Mouse (Mus musculus): ENCODE results near the gene Tymp. TPM values are rescaled to one million over a fixed set of nuclear protein-coding genes. Genes with fewer than 3 reads are reported as not detected.

Tymp gene
- polyA plus RNA-seq, 1 experiment, result not detected

GRCm38 (mm10) chr15:89322670-89323522 is 53.9 kb downstream of the Tymp start, which contains the start of gene Adm2:
Adm2 (plus strand) TSS chr15:89322720.
- TF ChIP-seq CTCF (IDR thresholded peaks at IDR 0.05; ENCODE audit: low read depth, low read length), result no peak
- peak; percentile 34 for TF ChIP-seq POLR2A (IDR thresholded peaks at IDR 0.05; ENCODE audit: insufficient read depth, low read length)
- Histone ChIP-seq H3K27me3 (ENCODE audit: control insufficient read depth, insufficient read depth, low read length, poor library complexity, severe bottlenecking) (no peaks in the 10 kb centered on the region), H3K9ac (ENCODE audit: low read depth, poor library complexity, severe bottlenecking) (peak within 1 kb of the TSS; percentile 41), H3K4me3 (ENCODE audit: low read depth, low read length) (peak within 1 kb of the TSS; percentile 71), H3K9me3 (replicated peaks; ENCODE audit: control insufficient read depth, insufficient read depth, low read length, poor library complexity, severe bottlenecking) (no peaks in the 10 kb centered on the region), H3K4me1 (ENCODE audit: control insufficient read depth, insufficient read depth, low read length) (no peaks in the 10 kb centered on the region), H3K36me3 (ENCODE audit: control insufficient read depth, insufficient read depth, low read length, poor library complexity, severe bottlenecking) (no peaks in the 10 kb centered on the region), H3K27ac (ENCODE audit: insufficient read depth, low read length) (no peak within 1 kb of the TSS)

Other genes starting within 250 kb of the Tymp start
- 4.6 and 4.8 TPM in 2 replicates for gene Hdac10, start 248.3 kb downstream of the Tymp start, polyA plus RNA-seq (2011; ENCODE audit: insufficient read depth, insufficient read length, low read depth, missing spikeins)
- 33.2 and 38.2 TPM in 2 replicates for gene Mapk12, start 236.3 kb downstream of the Tymp start, polyA plus RNA-seq (2011; ENCODE audit: insufficient read depth, insufficient read length, low read depth, missing spikeins)
- gene Mapk11, start 227.4 kb downstream of the Tymp start, polyA plus RNA-seq (2011; ENCODE audit: insufficient read depth, insufficient read length, low read depth, missing spikeins), result 9.1 and 9.3 TPM in 2 replicates
- 86.1 and 96.7 TPM in 2 replicates for gene Plxnb2, start 196.3 kb downstream of the Tymp start, polyA plus RNA-seq (2011; ENCODE audit: insufficient read depth, insufficient read length, low read depth, missing spikeins)
- 9.1 and 10.0 TPM in 2 replicates for gene Dennd6b, start 180.5 kb downstream of the Tymp start, polyA plus RNA-seq (2011; ENCODE audit: insufficient read depth, insufficient read length, low read depth, missing spikeins)
- 13.3 and 14.3 TPM in 2 replicates for gene Ppp6r2, start 165.5 kb downstream of the Tymp start, polyA plus RNA-seq (2011; ENCODE audit: insufficient read depth, insufficient read length, low read depth, missing spikeins)
- 51.5 and 66.1 TPM in 2 replicates for gene Sbf1, start 61.7 kb downstream of the Tymp start, polyA plus RNA-seq (2011; ENCODE audit: insufficient read depth, insufficient read length, low read depth, missing spikeins)
- 1.1 TPM in 1 of 2 replicates, not detected in the other for gene Adm2, start 54.3 kb downstream of the Tymp start, polyA plus RNA-seq (2011; ENCODE audit: insufficient read depth, insufficient read length, low read depth, missing spikeins)
- gene Miox, start 42.6 kb downstream of the Tymp start, polyA plus RNA-seq (2011; ENCODE audit: insufficient read depth, insufficient read length, low read depth, missing spikeins), result not detected in 2 replicates
- 41.4 and 42.1 TPM in 2 replicates for gene Lmf2, start 21.4 kb downstream of the Tymp start, polyA plus RNA-seq (2011; ENCODE audit: insufficient read depth, insufficient read length, low read depth, missing spikeins)
- 164 and 173 TPM in 2 replicates for gene Ncaph2, start 21.3 kb downstream of the Tymp start, polyA plus RNA-seq (2011; ENCODE audit: insufficient read depth, insufficient read length, low read depth, missing spikeins)
- 11.0 and 12.0 TPM in 2 replicates for gene Sco2, start 3.2 kb downstream of the Tymp start, polyA plus RNA-seq (2011; ENCODE audit: insufficient read depth, insufficient read length, low read depth, missing spikeins)
- gene Odf3b, start 2.2 kb upstream of the Tymp start, polyA plus RNA-seq (2011; ENCODE audit: insufficient read depth, insufficient read length, low read depth, missing spikeins), result 1.4 and 2.6 TPM in 2 replicates
- not detected in 2 replicates for gene Klhdc7b, start 7.9 kb upstream of the Tymp start, polyA plus RNA-seq (2011; ENCODE audit: insufficient read depth, insufficient read length, low read depth, missing spikeins)
- not detected in 2 replicates for gene Syce3, start 33.5 kb upstream of the Tymp start, polyA plus RNA-seq (2011; ENCODE audit: insufficient read depth, insufficient read length, low read depth, missing spikeins)
- gene Cpt1b, start 48.8 kb upstream of the Tymp start, polyA plus RNA-seq (2011; ENCODE audit: insufficient read depth, insufficient read length, low read depth, missing spikeins), result 4.9 and 6.1 TPM in 2 replicates
- gene C730034F03Rik, start 52.5 kb upstream of the Tymp start, polyA plus RNA-seq (2011; ENCODE audit: insufficient read depth, insufficient read length, low read depth, missing spikeins), result 2.1 and 3.2 TPM in 2 replicates
- gene Gm44502, start 52.7 kb upstream of the Tymp start, polyA plus RNA-seq (2011; ENCODE audit: insufficient read depth, insufficient read length, low read depth, missing spikeins), result not detected in 2 replicates
- gene Chkb, start 52.9 kb upstream of the Tymp start, polyA plus RNA-seq (2011; ENCODE audit: insufficient read depth, insufficient read length, low read depth, missing spikeins), result 41.3 and 45.7 TPM in 2 replicates
- gene Mapk8ip2, start 76.9 kb upstream of the Tymp start, polyA plus RNA-seq (2011; ENCODE audit: insufficient read depth, insufficient read length, low read depth, missing spikeins), result 4.2 and 4.9 TPM in 2 replicates
- gene Arsa, start 100.4 kb upstream of the Tymp start, polyA plus RNA-seq (2011; ENCODE audit: insufficient read depth, insufficient read length, low read depth, missing spikeins), result 17.9 and 24.9 TPM in 2 replicates
- gene Shank3, start 122.6 kb upstream of the Tymp start, polyA plus RNA-seq (2011; ENCODE audit: insufficient read depth, insufficient read length, low read depth, missing spikeins), result 4.4 and 5.6 TPM in 2 replicates
- not detected in 2 replicates for gene Acr, start 191.3 kb upstream of the Tymp start, polyA plus RNA-seq (2011; ENCODE audit: insufficient read depth, insufficient read length, low read depth, missing spikeins)
- gene Rabl2, start 214.9 kb upstream of the Tymp start, polyA plus RNA-seq (2011; ENCODE audit: insufficient read depth, insufficient read length, low read depth, missing spikeins), result 9.7 and 12.6 TPM in 2 replicates

Measured in ES-Bruce4 (cell line).